Mouse (Mus musculus): ENCODE data around the gene Aen. TPM values are rescaled to one million over a fixed set of nuclear protein-coding genes. Genes with fewer than 3 reads are reported as not detected.

Aen gene
- polyA plus RNA-seq, 1 experiment from 2014 or later: 47.6 TPM

DNA sequence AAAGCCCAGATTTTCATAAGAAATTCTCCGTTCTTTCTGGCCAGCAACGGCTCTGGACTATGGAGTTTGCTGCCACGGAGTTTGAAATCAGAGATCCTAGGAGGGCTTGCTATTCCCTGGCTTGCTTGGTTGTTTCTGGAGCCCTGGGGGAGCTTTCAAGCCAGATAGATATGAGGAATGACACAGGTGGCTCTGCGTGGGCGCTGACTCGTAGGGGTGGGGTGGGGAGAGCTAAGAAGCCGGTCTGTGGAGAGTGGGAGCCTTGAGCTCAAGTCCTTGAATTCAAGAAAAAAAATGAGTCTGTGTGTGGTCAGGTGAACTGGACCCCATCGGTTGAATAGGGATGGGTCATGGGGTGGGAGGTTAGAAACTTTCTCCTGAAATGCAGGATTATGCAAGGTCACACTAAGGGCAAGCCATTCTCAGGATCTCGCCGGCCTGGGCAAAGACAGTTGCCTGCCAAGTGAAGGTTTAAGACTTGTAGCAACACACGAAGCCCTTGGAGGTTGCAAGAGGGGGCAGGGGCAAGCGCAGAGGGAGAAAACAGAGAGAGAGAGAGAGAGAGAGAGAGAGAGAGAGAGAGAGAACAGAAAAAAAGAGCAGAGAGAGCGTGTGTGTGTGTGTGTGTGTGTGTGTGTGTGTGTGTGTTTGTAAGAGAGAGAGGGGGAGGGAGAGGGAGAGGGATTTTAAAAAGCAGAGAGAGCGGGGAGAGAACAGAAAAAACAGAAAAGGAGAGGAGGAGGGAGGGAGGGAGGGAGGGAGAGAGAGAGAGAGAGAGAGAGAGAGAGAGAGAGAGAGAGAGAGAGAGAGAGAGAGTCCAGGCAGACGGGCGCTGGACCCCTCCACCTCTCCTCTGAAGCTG, 13.8 kb upstream of the Aen start:
- no peaks in the 10 kb centered on the region for H3K36me3 ChIP-seq
- 0 out of 2 replicates have a peak, but pooled peaks cover 3% of the 10 kb centered on the region for H3K27me3 ChIP-seq (replicated peaks)
- H3K4me2 ChIP-seq (replicated peaks): peak overlapping the region; percentile 78
- no peak overlapping the region for H3K27ac ChIP-seq
- H3K9ac ChIP-seq: peak overlapping the region; percentile 67; the same call in 1 of the 2 replicates
- ATAC-seq (ENCODE audit: low FRiP score, low read depth): 0 out of 2 replicates have a peak, but pooled peaks have one; percentile 10
- H3K9me3 ChIP-seq: no peaks in the 10 kb centered on the region
- WGBS: 8% methylated on average over 16 of the region's 16 CpGs
- peak overlapping the region; percentile 50 for H3K4me3 ChIP-seq
- H3K4me1 ChIP-seq: peaks cover 47% of the 10 kb centered on the region

DNA sequence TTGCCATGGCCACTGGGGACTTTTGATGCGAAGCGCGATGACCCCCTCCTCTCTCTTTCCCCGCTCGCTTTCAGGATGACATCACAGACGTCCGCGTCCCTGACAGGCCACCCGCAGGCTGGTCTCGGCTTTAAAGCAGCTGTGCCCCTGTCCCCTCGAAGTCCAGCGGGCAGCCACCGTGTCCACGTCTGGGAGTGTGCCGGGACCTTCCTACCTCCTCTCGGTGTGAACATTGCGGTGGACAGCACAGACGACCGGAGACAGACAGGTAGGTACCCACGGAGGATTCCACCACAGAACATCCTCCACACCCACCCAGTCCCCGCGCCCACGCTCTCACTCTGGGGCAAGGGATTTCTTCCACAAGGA, 13.2 kb upstream of the Aen start:
- H3K27ac ChIP-seq: peak overlapping the region; percentile 50; the same call in 1 of the 2 replicates

DNA sequence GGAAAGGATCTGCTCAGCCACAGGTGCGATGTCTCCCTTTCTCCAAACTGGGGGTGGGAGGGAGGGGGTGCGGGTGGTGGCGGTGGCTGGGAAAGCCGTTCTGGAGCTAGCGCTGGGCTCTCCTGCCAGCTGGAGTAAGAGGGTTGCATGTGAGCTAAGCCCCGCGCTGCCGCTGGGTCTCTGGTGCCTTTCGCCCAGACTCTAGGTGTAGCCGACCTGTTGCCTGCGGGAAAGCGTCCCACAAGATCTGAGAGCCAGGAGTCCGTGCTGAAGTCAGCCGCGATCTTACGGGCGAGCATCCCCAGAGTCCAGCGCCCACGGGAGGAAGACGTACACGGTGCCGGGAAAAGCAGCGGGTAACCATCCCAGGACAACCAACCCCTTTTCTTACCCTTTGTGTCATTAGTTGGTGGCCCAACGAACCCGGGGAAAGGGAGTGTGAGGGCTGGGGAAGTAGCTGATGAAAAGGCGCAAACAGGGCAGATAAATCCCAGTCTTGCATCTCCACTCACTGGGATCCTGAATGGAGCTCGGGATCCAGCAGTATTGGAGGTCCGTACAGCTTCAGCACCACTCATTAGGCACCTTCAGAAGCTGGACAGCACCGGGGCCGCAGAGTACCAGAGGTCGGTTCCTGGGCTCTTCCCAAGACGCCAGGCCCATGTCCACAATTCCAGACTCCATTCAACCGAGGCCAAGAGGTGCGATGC, 12.5 kb upstream of the Aen start:
- Histone ChIP-seq H3K4me2 (replicated peaks) (peak overlapping the region; percentile 78), H3K9ac (peak overlapping the region; percentile 67), H3K4me1 (peaks cover 61% of the 10 kb centered on the region), H3K36me3 (no peaks in the 10 kb centered on the region), H3K4me3 (peak overlapping the region; percentile 50), H3K9me3 (no peaks in the 10 kb centered on the region), H3K27ac (peak overlapping the region; percentile 50), H3K27me3 (replicated peaks) (0 out of 2 replicates have a peak, but pooled peaks cover 3% of the 10 kb centered on the region)
- no peak for ATAC-seq (ENCODE audit: low FRiP score, low read depth)
- under 1% methylated on average over 34 of the region's 34 CpGs for WGBS

More for the DNA sequence above, 13.2 kb upstream of the Aen start:
- Histone ChIP-seq H3K36me3 (no peaks in the 10 kb centered on the region), H3K4me3 (peak overlapping the region; percentile 50), H3K9ac (peak overlapping the region; percentile 67), H3K4me2 (replicated peaks) (peak overlapping the region; percentile 78), H3K9me3 (no peaks in the 10 kb centered on the region), H3K4me1 (peaks cover 53% of the 10 kb centered on the region), H3K27me3 (replicated peaks) (0 out of 2 replicates have a peak, but pooled peaks cover 3% of the 10 kb centered on the region)
- ATAC-seq (ENCODE audit: low FRiP score, low read depth): peak; percentile 58
- 1% methylated on average over 23 of the region's 23 CpGs for WGBS

DNA sequence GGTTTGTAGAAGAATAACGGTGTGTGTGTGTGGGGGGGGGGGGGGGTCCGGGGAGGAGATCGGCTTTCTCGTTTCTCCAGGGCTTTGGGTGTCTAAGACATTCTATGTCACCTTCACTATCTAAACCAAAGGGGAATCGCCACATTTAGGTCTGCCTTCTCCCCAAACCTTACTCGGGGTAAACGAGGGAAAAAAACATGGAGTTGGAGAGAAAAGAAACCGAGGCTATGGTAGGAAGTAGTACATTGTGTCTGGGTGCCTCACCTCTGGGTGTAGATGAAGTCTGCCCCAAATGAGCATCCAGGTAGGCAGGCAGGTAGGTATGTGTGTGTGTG, 12.0 kb upstream of the Aen start:
- H3K36me3 ChIP-seq: no peaks in the 10 kb centered on the region
- no peak for ATAC-seq (ENCODE audit: low FRiP score, low read depth)
- peaks cover 63% of the 10 kb centered on the region for H3K4me1 ChIP-seq
- peak overlapping the region; percentile 50 for H3K27ac ChIP-seq
- peak overlapping the region; percentile 78 for H3K4me2 ChIP-seq (replicated peaks)
- peak overlapping the region; percentile 50 for H3K4me3 ChIP-seq
- 0 out of 2 replicates have a peak, but pooled peaks cover 3% of the 10 kb centered on the region for H3K27me3 ChIP-seq (replicated peaks)
- 3% methylated on average over 7 of the region's 8 CpGs for WGBS
- no peaks in the 10 kb centered on the region for H3K9me3 ChIP-seq
- peak overlapping the region; percentile 67 for H3K9ac ChIP-seq

DNA sequence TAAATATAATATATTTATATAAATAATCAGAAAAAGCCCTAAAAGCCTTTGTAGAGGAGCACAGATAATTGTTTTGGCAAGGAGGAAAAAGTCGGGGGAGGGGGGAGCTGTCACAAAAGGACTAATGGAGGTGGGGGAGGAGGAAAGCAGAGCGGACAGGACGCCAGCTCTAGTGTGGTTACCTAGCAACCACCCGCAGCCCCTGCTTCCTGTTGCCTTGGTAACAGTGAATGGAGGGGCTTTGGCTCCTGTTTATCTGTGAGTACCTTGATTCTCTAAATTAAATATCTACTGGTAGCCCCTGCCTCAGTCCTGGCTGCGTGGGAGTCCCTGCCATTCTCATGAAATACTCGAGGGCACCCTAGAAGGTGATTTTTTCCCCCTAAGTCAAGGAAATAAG, 11.5 kb upstream of the Aen start:
- peak; percentile 22; the same call in 1 of the 2 replicates for ATAC-seq (ENCODE audit: low FRiP score, low read depth)
- Histone ChIP-seq H3K9me3 (no peaks in the 10 kb centered on the region), H3K9ac (peak overlapping the region; percentile 33; the same call in 1 of the 2 replicates), H3K27me3 (replicated peaks) (0 out of 2 replicates have a peak, but pooled peaks cover 6% of the 10 kb centered on the region), H3K4me3 (peak overlapping the region; percentile 3; the same call in 1 of the 2 replicates), H3K27ac (no peak overlapping the region), H3K36me3 (no peaks in the 10 kb centered on the region), H3K4me1 (peaks cover 63% of the 10 kb centered on the region), H3K4me2 (replicated peaks) (peak overlapping the region; percentile 78)
- 4% methylated on average over 6 of the region's 6 CpGs for WGBS

DNA sequence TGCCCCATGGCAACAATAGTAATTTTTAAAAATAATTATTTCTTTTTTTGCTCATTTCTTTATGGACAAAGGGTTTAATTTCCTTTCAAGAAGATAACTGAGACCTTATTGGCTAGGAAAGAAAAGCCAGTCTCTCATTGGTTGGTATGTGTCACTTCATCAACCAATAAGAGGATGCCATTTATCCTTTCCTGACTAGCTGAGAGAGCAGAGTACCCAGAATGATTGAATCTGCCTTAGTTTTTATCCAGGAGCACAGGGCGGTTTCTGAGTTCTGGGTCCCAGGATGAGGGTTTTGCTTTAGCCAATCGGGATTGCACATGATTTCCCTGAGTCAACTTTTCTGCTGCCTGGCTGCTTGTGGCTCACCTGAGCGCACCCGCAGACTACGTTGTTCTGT, 10.2 kb upstream of the Aen start:
- no peak overlapping the region for H3K27ac ChIP-seq
- 0 out of 2 replicates have a peak overlapping the region, but pooled peaks have one; percentile 27 for H3K9ac ChIP-seq
- no peaks in the 10 kb centered on the region for H3K9me3 ChIP-seq
- H3K4me2 ChIP-seq (replicated peaks): peak overlapping the region; percentile 50
- WGBS: 75% methylated on average over 5 of the region's 5 CpGs
- no peak for ATAC-seq (ENCODE audit: low FRiP score, low read depth)
- H3K4me1 ChIP-seq: peaks cover 63% of the 10 kb centered on the region
- H3K4me3 ChIP-seq: no peak overlapping the region
- H3K36me3 ChIP-seq: no peaks in the 10 kb centered on the region
- 0 out of 2 replicates have a peak, but pooled peaks cover 7% of the 10 kb centered on the region for H3K27me3 ChIP-seq (replicated peaks)

DNA sequence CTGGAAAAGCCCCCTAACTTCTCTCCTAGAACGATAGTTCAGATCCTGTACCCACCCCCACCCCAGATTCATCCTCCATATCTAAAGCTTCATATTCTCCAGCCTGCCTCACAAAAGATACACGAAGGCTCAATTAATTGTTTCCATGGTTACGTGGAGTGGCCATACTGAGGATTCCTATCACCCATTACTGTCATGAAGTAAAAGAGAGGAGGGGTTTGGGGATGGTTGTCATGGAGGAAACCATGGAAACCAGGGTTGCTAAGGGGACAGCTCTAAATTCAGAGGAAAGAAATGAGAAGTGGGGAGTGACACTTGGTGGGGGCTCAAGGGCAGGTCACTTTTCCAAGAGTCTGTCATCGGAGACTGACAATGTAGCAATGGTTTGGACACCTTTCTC, 9.2 kb upstream of the Aen start:
- Histone ChIP-seq H3K36me3 (no peaks in the 10 kb centered on the region), H3K9ac (peak overlapping the region; percentile 34; the same call in 1 of the 2 replicates), H3K27me3 (replicated peaks) (0 out of 2 replicates have a peak, but pooled peaks cover 7% of the 10 kb centered on the region), H3K9me3 (no peaks in the 10 kb centered on the region), H3K4me1 (peaks cover 58% of the 10 kb centered on the region), H3K27ac (no peak overlapping the region), H3K4me2 (replicated peaks) (peak overlapping the region; percentile 50), H3K4me3 (no peak overlapping the region)
- 20% methylated on average over 4 of the region's 4 CpGs for WGBS
- peak; percentile 15; the same call in 1 of the 2 replicates for ATAC-seq (ENCODE audit: low FRiP score, low read depth)

DNA sequence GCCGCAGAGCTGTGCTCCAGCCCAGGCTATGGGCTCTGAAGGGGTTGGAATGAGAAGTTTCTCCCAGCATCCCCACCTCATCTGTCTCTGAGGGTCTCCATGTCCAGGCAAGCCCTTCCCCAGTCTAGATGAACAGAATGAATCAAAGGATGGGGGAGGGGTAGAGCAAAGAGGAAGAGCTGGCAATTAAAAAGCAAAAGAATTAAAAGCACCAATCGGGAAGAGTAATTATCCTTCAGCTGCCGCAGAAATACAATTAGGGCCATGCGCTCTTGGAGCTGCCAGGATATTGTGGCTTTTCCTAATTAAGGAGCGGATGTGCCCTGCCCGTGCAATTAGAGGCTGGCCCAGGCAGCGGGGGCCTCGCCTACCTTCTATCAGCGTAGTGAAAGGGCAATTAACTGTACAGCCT, 8.2 kb upstream of the Aen start:
- Histone ChIP-seq H3K4me1 (peaks cover 51% of the 10 kb centered on the region), H3K27ac (peak overlapping the region; percentile 58), H3K4me3 (peak overlapping the region; percentile 1; the same call in 1 of the 2 replicates), H3K27me3 (replicated peaks) (0 out of 2 replicates have a peak, but pooled peaks cover 7% of the 10 kb centered on the region), H3K9me3 (no peaks in the 10 kb centered on the region), H3K9ac (peak overlapping the region; percentile 34; the same call in 1 of the 2 replicates), H3K36me3 (no peaks in the 10 kb centered on the region), H3K4me2 (replicated peaks) (peak overlapping the region; percentile 50)
- WGBS: 14% methylated on average over 9 of the region's 9 CpGs
- peak; percentile 11; the same call in 1 of the 2 replicates for ATAC-seq (ENCODE audit: low FRiP score, low read depth)

DNA sequence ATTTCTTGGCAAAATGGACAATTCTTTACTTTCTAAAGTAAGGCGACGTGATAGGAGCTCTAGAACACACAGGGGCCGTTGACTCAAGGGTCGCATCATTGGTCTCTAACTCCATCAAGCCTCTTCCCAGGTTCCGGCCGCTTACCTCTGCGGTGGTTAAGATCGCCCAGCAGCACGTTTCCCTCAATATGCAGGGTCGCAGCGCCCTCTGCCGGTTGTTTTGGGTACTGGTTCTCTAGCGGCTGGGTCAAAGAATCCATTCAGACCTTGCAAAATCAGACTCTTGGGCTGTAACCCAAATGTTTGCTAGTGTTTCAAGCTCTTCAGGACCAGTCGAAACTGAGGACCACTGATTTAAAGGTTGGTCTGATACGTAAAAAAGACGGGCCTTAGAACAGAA, 5.0 kb upstream of the Aen start:
- WGBS: 3% methylated on average over 16 of the region's 16 CpGs

DNA sequence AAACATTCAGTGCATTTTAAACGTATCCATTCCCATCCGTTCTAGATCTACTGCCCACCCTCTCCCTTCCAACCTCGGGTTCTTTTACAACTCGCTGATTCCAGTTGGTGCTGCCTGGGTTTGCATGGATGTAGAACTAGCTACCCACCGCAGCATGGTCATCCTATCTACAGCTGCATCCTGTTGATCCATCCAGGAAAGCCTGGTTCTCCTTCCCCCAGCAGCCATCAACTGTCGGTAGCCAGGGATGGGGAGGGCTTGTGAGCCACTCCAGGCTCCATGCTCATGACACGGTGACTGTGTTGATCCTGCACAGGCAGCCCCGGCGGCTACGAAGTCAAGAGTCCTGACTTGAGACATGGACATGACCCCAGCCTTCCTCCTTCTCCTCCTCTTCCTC, 1.7 kb upstream of the Aen start:
- H3K4me2 ChIP-seq (replicated peaks): no peak overlapping the region
- no peak overlapping the region for H3K4me3 ChIP-seq
- no peak for ATAC-seq (ENCODE audit: low FRiP score, low read depth)
- no peaks in the 10 kb centered on the region for H3K9me3 ChIP-seq
- no peaks in the 10 kb centered on the region; the same call in 1 of the 2 replicates for H3K36me3 ChIP-seq
- WGBS: 87% methylated on average over 10 of the region's 10 CpGs
- H3K9ac ChIP-seq: no peak overlapping the region
- H3K27ac ChIP-seq: no peak overlapping the region
- H3K4me1 ChIP-seq: peaks cover 17% of the 10 kb centered on the region
- H3K27me3 ChIP-seq (replicated peaks): 0 out of 2 replicates have a peak, but pooled peaks cover 3% of the 10 kb centered on the region

More for the DNA sequence above, 5.0 kb upstream of the Aen start:
- H3K9me3 ChIP-seq: no peaks in the 10 kb centered on the region
- ATAC-seq (ENCODE audit: low FRiP score, low read depth): no peak
- H3K4me2 ChIP-seq (replicated peaks): no peak overlapping the region
- no peaks in the 10 kb centered on the region for H3K36me3 ChIP-seq
- no peak overlapping the region for H3K4me3 ChIP-seq
- H3K27ac ChIP-seq: no peak overlapping the region
- no peak overlapping the region for H3K9ac ChIP-seq
- 0 out of 2 replicates have a peak, but pooled peaks cover 3% of the 10 kb centered on the region for H3K27me3 ChIP-seq (replicated peaks)
- peaks cover 28% of the 10 kb centered on the region for H3K4me1 ChIP-seq

DNA sequence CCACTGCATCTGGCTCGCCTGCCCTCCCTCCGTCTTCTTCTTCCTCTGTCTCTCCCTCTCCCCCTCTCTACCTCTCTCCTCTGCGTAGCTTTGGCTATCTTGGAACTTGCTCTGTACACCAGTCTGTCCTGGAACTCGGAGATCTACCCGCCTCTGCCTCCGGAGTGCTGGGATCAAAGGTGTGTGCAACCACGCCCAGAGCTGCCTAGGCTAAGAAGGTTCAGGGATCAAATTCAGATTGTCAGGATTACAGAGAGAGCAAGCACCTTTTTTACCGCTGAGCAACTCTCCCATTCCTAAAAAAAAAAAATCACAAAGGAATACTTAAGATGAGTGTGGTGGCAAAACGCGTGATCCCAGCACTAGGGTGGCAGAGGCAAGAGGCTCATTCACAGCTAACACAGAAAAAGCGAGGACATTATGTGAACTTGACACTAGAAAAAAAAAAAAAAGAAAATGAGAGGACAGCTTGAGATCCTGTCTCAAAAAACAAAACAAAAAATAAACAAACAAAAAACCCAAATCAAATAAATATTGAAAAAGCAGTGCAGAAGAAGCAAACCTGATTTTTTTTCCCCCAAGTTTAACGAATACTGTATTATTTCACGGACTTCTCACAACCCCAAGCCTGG, 517 bp upstream of the Aen start:
- 61% methylated on average over 13 of the region's 13 CpGs for WGBS
- Histone ChIP-seq H3K9ac (peak overlapping the region; percentile 71; the same call in 1 of the 2 replicates), H3K4me3 (peak overlapping the region; percentile 90), H3K27me3 (replicated peaks) (no peaks in the 10 kb centered on the region), H3K9me3 (no peaks in the 10 kb centered on the region), H3K27ac (no peak overlapping the region), H3K4me1 (peaks cover 17% of the 10 kb centered on the region), H3K36me3 (no peaks in the 10 kb centered on the region; the same call in 1 of the 2 replicates), H3K4me2 (replicated peaks) (peak overlapping the region; percentile 88)
- no peak for ATAC-seq (ENCODE audit: low FRiP score, low read depth)
